Mouse (Mus musculus): ENCODE measurements around the gene Ube4b.

GRCm38 (mm10) chr4:149308491-149308820, 118.1 kb downstream of the Ube4b start:
- no peak for TF ChIP-seq CTCF (IDR thresholded peaks at IDR 0.05; ENCODE audit: borderline replicate concordance, control insufficient read depth, extremely low read depth, insufficient read depth, low read length, poor library complexity)
- no peak for TF ChIP-seq POLR2A (IDR thresholded peaks at IDR 0.05; ENCODE audit: control insufficient read depth, extremely low read depth, insufficient read depth, low read length, poor library complexity)

Measured in thymus, adult 2 months (tissue).